Mouse (Mus musculus) gastrocnemius, adult 2 months (tissue): ENCODE data around the gene Bscl2. TPM values are rescaled to one million over a fixed set of nuclear protein-coding genes. Genes with fewer than 3 reads are reported as not detected.

Source experiments
- DNase-seq: peaks from one replicate; pipeline ENCODE4 v3.0.0; 2022
- H3K27ac ChIP-seq: fragments of 200-600 bp; 2 replicates; pipeline ENCODE4 v1.8.1; 2022; ENCODE audit warnings: mild to moderate bottlenecking
- H3K4me3 ChIP-seq: fragments of 200-600 bp; 2 replicates; pipeline ENCODE4 v1.8.1; 2022; ENCODE audit warnings: mild to moderate bottlenecking, moderate library complexity
- CTCF ChIP-seq: fragments of 200-600 bp; IDR thresholded peaks from 2 replicates; pipeline ENCODE4 v1.8.1; 2022; ENCODE audit warnings: antibody characterized with exemption, mild to moderate bottlenecking, moderate library complexity
- intact Hi-C: fragments of 180-260 bp; cut with DNase I; formaldehyde crosslinking; loops from one replicate; pipeline ENCODE4 v1.15.1; 2025
- long read RNA-seq, 2 experiments: library from polyadenylated mRNA; stranded (forward); transcript quantifications; one replicate each; pipeline ENCODE4 v2.0.0; 2021
- total RNA-seq, 2 experiments: library from RNA; stranded (reverse); gene quantifications; 2 replicates each; pipeline ENCODE4 v1.2.3; 2021

Gene Bscl2
- 10 to 100 TPM; 16.8 to 18.4 TPM for total RNA-seq
- long read RNA-seq, experiment 1, transcript Bscl2-210 (12 exons, 1,962 nt), result major isoform, 19 of 26 reads
- long read RNA-seq, experiment 1, partial matches to known transcripts, result 0 of 26 reads
- long read RNA-seq, experiment 1, other reads (novel, unspliced or antisense), result 4 of 26 reads
- long read RNA-seq, experiment 2, transcript Bscl2-210 (12 exons, 1,962 nt), result major isoform, 22 of 27 reads
- long read RNA-seq, experiment 2, partial matches to known transcripts, result 1 of 27 reads
- long read RNA-seq, experiment 2, other reads (novel, unspliced or antisense), result 1 of 27 reads

- peak; percentile 78 for TF ChIP-seq CTCF
- Histone ChIP-seq H3K27ac (peak within 1 kb of the TSS; percentile 94), H3K4me3 (peak within 1 kb of the TSS; percentile 95)
- intact Hi-C loops, result no loop called here
- DNase-seq, result peak; percentile 89
Observed at GRCm38 (mm10) chr19:8837251-8837791, at the start of gene Bscl2. TSS of gene Bscl2 (plus strand) at chr19:8837467.

- no peak overlapping the region for H3K4me3 ChIP-seq
- TF ChIP-seq CTCF, result no peak
- H3K27ac ChIP-seq, result no peak overlapping the region
- intact Hi-C loops, result no loop called here
- no peak for DNase-seq
Observed at GRCm38 (mm10) chr19:8788521-8788920, 48.7 kb upstream of the Bscl2 start.

GRCm38 (mm10) chr19:8789171-8789570, 48.1 kb upstream of the Bscl2 start:
- TF ChIP-seq CTCF, result no peak
- no peak overlapping the region for H3K4me3 ChIP-seq
- intact Hi-C loops, result no loop called here
- DNase-seq, result no peak
- H3K27ac ChIP-seq, result no peak overlapping the region

DNA sequence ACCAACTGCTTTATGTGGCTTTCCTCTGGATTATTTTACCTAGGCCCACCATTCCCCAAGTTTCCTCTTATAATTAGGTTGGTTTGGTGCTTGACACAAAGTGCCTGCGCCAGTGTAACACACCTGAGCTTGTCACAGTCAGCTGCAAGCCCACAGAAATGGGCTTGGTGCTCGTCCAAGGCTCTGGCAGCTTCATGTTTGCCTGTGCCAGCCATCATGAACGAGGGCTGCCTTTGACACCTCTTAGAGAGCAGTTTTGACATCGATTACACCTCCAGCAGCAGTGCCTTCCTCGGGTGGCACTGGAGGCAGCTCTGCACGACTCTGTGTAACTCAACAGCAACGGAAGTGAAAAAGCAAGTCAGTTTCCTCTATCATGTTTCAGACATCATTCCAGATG, 47.1 kb upstream of the Bscl2 start:
- no peak for DNase-seq
- no peak overlapping the region for H3K27ac ChIP-seq
- no peak for TF ChIP-seq CTCF
- intact Hi-C loops, result no loop called here
- H3K4me3 ChIP-seq, result no peak overlapping the region

- peak; percentile 92 for DNase-seq
- Histone ChIP-seq H3K4me3 (peak within 1 kb of the TSS; percentile 94), H3K27ac (peak within 1 kb of the TSS; percentile 87)
- intact Hi-C loops, result no loop called here
- TF ChIP-seq CTCF, result no peak
Observed at GRCm38 (mm10) chr19:8798264-8798946, 38.9 kb upstream of the Bscl2 start, which contains the start of gene Polr2g. TSS of gene Polr2g (minus strand) at chr19:8798577.

GRCm38 (mm10) chr19:8798947-8799315, 38.3 kb upstream of the Bscl2 start:
- DNase-seq, result no peak
- TF ChIP-seq CTCF, result no peak
- intact Hi-C loops, result no loop called here
- H3K27ac ChIP-seq, result peak overlapping the region; percentile 87
- peak overlapping the region; percentile 94 for H3K4me3 ChIP-seq

DNA sequence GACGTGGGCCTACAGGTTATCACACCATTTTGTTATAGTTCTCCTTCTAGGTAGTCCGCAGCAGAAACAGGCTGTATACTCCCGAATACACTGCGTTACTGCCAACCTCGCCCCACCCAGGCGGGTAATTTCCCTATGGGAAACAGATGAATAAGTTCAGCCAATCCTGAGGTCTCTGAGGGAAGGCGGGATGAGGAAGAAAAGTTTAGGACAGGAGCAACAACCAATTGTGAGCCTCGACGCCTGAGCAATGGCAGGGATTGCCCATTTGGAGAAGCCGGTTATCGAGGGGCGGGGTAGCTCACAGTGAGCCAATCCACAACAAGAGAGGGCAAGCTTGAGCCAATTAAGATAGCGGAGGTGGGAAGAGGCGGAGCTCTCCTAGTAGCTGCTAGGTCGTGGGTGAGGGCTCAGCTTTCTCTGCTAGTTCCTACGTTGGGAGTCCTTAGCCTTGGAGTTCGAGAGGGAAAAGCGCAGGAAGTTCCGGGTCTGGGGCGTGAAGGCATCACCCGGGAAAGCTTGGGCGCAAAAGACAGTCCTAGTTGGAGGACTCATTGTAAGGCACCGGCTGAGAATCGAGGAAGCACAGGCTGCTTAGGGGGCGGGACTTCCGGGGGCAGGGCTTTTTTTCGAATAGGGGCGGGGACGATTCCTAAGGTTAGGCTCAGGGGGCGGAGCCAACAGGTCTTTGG, 35.0 kb upstream of the Bscl2 start, which contains the start of gene Zbtb3:
Gene Zbtb3 (plus strand): TSS at position 426 of the 692 bp plus-strand sequence.
- intact Hi-C loops, result loop anchor here (2.0 kb wide), 1 partner anchor 17 kb away; the partner anchor contains the start of gene Ttc9c
- peak; percentile 95 for DNase-seq

GRCm38 (mm10) chr19:8803204-8803780, 34.0 kb upstream of the Bscl2 start:
- peak overlapping the region; percentile 93 for H3K27ac ChIP-seq
- TF ChIP-seq CTCF, result no peak
- H3K4me3 ChIP-seq, result peak overlapping the region; percentile 86
- DNase-seq, result no peak
- intact Hi-C loops, result loop anchor here (2.0 kb wide), 1 partner anchor 16 kb away; the partner anchor contains the start of gene Ttc9c

More for the DNA sequence above, 35.0 kb upstream of the Bscl2 start, which contains the start of gene Zbtb3:
- peak within 1 kb of the TSS; percentile 86 for H3K4me3 ChIP-seq
- H3K27ac ChIP-seq, result peak within 1 kb of the TSS; percentile 93
- TF ChIP-seq CTCF, result no peak

DNA sequence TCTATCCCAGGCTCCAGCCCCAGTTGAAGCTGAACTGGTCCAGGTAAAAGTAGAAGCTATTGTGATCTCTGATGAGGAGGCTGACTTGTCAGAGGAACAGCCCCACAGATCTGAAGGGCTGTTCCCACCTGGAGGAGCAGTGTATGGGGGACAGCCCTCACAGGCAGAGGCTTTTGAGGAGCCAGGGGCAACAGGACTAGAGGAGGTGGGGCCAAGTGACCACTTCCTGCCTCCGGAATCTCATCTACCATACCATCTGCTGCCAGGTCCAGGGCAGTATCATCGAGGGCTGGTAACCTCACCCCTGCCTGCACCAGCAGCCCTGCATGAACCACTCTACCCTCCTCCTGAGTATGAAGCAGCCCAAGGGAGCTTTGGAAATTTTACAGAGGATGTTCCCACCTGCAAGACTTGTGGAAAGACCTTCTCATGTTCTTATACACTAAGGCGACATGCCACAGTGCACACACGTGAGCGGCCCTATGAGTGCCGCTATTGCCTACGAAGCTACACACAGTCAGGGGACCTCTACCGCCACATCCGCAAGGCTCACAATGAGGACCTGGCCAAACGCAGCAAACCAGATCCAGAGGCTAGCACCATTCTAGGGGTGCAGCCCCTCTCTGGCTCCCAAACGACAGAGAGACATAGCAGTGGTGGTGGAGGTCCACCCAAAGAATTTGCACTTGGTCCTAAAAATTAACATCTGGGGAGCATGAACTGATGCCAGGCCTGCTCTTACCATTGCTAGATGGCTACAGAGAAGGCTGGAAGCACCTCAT, 33.2 kb upstream of the Bscl2 start:
- no peak for DNase-seq
- no peak for TF ChIP-seq CTCF
- intact Hi-C loops, result loop anchor here (2.0 kb wide), 1 partner anchor 15 kb away; the partner anchor contains the start of gene Ttc9c
- Histone ChIP-seq H3K4me3 (no peak overlapping the region), H3K27ac (no peak overlapping the region)

- no peak for TF ChIP-seq CTCF
- DNase-seq, result no peak
- Histone ChIP-seq H3K4me3 (no peak overlapping the region), H3K27ac (no peak overlapping the region)
- intact Hi-C loops, result no loop called here
Observed at GRCm38 (mm10) chr19:8806810-8807209, 30.5 kb upstream of the Bscl2 start.

DNA sequence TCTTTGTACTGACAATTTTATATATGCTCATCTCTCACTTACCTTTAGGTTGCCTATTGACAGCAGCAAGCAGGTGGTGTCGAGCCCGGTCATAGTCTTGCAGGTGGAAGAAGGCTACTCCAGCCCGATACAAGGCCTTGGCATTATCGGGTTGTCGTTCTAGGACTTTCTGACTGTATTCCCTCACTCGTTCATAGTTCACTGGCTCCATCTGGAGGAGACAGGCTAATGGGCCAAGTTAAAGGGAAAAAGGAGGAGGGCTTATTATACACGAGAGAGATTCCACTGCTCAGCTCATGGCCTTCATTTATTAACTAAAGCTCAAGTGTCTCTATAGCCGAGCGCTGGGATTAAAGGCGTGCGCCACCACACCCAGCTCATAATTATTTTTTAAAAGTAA, 21.5 kb upstream of the Bscl2 start:
- no peak overlapping the region for H3K4me3 ChIP-seq
- DNase-seq, result no peak
- no peak for TF ChIP-seq CTCF
- intact Hi-C loops, result no loop called here
- no peak overlapping the region for H3K27ac ChIP-seq
